Mouse (Mus musculus) gastrocnemius, adult 8-10 months (tissue): ENCODE measurements around the gene Gprc5c. TPM values are rescaled to one million over a fixed set of nuclear protein-coding genes. Genes with fewer than 3 reads are reported as not detected.

Experiments used
- DNase-seq, 2 experiments: peaks; one replicate each; pipeline ENCODE4 v3.0.0; 2022; ENCODE audit warnings: low spot score in 2 of 2
- total RNA-seq, 4 experiments: library from RNA; stranded (reverse); gene quantifications; 2 replicates each; pipeline ENCODE4 v1.2.4; 2022

The Gprc5c gene
- total RNA-seq, 4 experiments from 2014 or later = 31.9 to 49.5 (median 39.2) TPM

- DNase-seq = no peak
Observed at GRCm38 (mm10) chr11:114833166-114833565, 17.8 kb upstream of the Gprc5c start.

- DNase-seq = peak; percentile 77 to 85
Observed at GRCm38 (mm10) chr11:114843818-114844463, 7.0 kb upstream of the Gprc5c start.

DNA sequence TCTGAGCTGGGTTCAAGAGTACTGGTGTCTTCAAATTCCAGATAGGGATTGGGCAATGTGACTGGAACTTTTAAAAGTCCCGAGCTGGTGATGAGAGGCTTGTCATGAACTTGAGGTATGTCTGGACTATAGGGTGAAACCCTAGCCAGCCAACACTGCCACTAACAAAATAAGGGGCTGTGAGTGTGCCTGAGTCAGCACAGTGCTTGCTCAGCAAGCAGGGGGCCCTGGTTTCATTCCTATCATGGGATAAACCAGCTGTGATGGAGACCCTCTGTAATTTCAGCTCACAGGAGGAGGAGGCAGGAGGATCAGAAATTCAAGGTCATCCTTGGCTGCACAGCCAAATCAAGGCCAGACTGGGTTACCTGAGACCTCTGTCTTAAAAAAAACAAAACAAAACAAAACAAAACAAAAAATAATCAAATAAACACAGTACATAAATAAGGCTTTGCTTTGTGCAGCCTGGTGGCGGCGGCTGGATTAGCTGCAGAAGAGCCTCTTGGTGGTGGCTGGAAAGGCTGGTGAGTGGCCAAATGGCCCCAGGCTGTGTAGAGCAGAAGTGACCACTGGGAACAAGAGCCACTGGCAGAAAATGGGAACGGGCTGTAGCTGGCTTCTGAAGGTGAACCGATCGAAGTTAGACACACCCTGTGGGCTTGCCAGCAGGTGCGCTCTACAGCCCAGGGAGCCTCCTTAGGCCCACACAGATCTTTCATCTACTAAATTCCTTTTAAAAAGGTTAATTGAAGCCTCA lies 6.3 kb upstream of the Gprc5c start:
- no peak for DNase-seq

- no peak for DNase-seq
Observed at GRCm38 (mm10) chr11:114846336-114846735, 4.6 kb upstream of the Gprc5c start.

DNA sequence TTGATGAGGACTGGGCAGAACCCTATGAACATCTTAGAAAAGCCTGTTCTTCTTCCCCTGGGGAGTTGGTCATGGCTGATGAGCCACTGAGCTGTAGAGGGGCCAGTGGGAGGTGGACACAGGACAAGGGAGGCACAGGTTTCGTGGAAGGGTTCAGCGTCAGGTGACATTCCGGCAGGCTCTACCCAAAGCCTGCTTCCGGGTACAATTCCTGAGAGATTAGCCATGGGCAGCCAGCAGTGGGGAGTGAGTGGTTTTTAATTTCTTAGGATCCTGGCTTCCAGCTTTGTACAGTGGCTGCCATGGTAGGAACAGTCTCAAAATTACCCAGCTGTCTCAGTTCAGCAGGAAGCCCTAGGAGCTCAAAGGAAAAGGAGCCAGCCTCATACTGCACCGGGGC lies 3.9 kb upstream of the Gprc5c start:
- DNase-seq = no peak

DNA sequence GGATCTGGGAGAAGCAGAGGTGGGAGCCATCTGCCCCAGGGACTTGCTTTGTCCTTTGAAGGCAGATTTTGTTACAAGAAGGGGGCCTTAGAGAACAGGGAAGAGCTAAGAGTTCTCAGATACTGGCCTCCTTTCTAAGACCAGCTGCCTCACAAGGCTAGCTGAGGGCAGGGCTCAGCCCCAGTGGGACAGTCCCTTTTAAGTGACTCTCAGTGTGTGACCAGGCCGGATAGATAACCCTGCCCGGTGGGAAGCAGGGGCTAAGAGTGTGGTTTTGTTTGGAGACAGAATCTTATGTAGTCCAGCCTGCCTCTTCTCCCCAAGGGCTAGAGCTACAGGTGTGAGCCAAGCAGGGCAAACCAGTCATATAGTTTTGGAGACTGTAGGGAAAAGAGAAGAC lies 1.4 kb upstream of the Gprc5c start:
- DNase-seq = no peak

DNA sequence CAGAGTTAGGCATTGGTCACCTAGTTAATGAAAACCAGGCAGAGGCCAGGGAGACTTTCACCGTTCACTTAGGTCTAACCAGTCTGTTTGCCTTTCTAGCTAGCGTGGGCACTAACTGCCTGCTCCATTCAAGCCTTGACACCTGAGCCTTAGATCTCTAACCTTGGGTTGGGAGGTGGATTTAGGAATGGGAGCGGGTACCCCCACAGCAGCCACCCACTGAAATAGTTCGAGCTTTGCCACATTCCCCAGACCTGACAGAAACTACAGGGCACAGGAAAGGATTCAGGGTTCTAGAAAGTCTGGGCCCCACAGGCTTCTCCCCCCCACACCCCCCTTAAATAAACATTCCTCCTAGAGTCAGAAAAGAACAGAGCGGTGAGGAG lies 893 bp upstream of the Gprc5c start:
- DNase-seq = no peak

DNA sequence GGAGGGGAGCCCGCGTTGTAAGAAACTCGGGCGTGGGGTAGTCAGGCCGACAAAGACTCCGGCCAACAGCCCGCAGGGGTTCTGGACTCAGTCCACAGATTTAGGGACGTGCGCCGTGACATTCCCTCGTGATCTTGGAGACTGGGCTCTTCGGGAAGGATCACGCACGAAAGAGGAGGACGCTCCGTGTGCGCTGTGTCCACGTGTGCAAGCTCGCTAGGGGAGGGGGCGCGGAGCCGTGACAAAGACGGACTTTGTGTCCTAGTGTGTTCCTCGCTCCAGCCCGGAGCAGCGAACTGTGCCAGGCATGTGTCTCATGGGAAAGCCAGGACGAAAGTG lies 286 bp downstream of the Gprc5c start:
- DNase-seq = peak in 1 of 2 experiments; percentile 22

DNA sequence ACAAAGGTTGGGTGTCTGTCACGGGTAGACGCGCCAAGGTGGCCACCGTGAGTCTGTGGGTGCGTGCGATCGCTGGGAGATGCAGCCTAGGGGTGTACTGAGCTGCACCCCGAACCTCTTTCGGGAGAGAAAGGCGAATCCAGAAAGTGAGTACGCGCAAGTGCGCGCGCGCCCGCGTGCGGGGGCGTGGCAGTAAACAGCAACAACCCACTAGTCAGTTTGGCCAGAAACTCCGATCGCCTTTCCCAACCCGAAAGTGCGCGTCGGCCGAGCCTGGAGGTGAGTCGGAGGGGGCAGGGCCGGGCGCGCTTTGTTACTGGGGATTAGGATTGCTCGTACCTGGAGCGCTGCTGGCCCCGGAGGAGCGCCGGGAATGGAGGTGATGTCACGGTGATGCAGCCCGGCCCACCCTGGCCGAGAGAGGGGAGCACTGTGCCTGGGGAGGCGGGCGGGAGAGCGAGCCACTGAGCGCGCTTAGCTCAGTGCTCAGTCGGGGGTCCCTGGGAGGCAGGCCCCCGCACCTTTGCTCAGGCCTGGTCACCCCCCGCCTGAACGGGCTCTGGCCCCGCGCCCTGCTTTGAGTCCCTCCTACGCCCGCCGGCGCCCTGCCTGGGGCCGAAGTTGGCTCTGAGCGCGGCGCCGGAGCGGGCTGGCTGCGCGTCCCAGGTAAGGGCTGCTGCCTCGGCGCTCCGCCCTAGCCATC lies 807 bp downstream of the Gprc5c start:
- peak; percentile 68 to 73 for DNase-seq

DNA sequence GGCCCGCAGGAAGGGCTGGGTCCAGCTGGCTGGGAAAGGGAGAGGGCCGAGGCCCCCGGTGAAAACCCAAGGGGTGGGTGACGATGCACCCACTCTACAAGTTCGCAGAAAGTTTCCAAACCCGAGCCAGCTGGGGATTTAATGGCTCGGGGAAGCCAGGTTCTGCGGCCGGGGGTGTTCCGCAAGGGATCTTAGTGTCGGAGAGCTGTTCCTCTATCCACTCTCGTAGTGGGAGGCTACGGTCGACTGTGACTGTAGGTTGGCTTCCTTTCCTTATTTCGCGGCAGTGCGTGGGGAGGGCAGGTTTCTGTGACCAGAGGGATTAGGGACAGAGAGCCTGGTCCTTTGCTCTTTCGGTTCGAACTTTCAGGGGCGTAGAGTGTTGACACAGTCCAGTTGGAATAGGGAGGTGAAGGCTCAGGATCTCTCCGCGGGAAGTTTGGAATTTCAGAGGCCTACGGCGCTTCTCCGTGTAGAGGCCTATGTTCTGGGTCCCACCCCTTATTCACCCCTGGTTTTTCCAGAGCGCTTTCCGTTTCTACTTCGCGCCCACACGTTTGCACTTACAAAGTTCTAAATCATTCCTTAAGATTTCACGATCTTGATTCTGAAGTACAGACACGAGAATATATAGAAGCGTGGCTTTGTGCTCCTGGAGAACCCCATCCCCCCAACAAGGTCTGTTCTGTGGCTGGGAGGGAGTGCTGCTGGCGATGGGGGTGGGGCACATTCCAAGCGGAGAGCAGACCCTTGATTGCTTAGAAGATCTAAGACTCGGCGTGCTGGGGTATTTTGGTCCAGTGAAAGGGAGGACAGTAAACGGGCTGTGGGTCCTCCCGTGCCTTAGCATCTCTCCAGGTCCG lies 1.6 kb downstream of the Gprc5c start:
- no peak for DNase-seq

DNA sequence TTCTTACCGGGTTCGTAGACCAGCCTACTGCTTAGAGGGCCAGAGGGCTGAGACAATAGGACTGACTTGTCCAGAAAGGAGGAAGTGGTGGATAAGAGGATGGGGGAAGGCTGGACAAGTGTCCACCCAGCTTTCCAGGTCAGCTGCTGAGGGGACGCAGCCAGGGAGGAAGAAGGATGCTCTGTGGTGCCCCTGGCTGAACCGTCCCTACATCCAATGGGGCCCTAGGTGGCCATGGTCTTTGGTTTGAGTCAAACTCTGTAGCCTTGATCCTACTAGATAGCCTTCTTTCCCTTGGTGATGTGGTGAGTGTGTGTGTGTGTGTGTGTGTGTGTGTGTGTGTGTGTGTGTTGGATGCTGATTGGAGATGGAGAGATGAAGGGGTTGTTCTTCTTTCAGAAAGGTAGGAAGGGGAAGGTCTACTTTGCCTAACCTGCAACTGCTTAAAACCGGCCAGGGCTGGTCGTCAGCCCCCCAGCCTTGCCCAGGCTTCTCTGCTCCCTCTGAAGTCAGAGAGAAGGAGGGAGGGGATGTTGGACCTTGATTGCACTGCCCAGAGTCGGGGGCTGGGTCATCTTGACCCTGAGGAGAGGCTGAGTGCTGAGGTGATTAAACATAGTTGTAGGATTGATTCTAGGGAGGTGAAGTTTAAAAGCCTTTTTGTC lies 2.4 kb downstream of the Gprc5c start:
- DNase-seq = no peak

- DNase-seq = no peak
Observed at GRCm38 (mm10) chr11:114854581-114854980, 3.6 kb downstream of the Gprc5c start.

DNA sequence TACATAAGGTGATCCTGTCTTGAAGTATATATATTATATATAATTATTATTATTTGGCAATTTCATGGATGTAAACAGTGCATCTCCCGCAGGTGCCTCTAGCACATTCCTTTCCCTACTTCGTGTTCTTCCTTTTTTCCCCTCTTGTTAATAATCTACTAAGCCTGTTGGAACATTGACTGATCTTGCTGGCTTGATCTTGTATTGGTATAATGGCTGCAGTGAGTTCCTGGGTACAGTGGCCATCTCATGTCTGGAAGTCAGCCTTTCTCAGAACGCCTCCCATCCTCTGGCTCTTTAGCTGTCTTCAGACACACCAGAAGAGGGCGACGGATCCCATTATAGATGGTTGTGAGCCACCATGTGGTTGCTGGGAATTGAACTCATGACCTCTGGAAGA lies 5.2 kb downstream of the Gprc5c start:
- DNase-seq = no peak

DNA sequence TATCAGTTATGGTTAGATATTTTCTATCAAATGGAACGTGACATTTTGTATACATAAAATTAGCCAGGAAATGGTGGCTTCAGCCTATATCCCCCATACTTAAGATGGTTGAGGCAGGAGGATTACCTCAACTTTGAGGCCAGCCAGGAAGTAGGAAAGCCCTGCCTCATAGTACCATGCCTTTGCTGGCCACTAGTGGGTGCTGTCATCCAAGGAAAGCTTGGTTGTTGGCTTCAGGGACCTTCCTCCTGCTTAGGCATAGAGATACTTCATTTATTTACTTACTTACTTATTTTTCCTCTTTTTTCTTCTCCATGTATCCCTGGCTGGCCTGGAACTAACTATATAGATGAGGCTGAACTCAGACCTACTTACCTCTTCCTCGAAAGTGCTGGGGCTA lies 7.7 kb downstream of the Gprc5c start:
- DNase-seq = no peak

- no peak for DNase-seq
Observed at GRCm38 (mm10) chr11:114861057-114861456, 10.1 kb downstream of the Gprc5c start.

DNA sequence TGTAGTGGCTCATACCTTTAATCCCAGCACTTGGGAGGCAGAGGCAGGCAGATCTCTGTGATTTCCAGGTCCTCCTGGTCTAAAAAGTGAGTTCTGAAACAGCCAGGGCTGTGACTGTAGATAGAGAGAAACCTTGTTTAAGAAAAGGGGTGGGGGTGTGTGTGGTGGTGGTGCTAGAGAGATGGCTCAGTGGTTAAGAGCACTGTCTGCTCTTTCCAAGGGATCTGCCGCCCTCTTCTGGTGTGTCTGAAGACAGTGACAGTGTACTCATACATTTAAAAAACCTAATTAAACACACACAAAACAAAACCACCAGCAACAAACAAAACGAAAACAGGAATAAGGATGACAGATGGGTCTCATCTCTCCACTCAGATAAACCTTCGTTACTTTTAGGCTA lies 11.7 kb downstream of the Gprc5c start:
- DNase-seq = no peak

GRCm38 (mm10) chr11:114863918-114864420 lies 13.0 kb downstream of the Gprc5c start:
- no peak for DNase-seq

GRCm38 (mm10) chr11:114865999-114866398 lies 15.0 kb downstream of the Gprc5c start:
- peak; percentile 51 to 63 for DNase-seq

DNA sequence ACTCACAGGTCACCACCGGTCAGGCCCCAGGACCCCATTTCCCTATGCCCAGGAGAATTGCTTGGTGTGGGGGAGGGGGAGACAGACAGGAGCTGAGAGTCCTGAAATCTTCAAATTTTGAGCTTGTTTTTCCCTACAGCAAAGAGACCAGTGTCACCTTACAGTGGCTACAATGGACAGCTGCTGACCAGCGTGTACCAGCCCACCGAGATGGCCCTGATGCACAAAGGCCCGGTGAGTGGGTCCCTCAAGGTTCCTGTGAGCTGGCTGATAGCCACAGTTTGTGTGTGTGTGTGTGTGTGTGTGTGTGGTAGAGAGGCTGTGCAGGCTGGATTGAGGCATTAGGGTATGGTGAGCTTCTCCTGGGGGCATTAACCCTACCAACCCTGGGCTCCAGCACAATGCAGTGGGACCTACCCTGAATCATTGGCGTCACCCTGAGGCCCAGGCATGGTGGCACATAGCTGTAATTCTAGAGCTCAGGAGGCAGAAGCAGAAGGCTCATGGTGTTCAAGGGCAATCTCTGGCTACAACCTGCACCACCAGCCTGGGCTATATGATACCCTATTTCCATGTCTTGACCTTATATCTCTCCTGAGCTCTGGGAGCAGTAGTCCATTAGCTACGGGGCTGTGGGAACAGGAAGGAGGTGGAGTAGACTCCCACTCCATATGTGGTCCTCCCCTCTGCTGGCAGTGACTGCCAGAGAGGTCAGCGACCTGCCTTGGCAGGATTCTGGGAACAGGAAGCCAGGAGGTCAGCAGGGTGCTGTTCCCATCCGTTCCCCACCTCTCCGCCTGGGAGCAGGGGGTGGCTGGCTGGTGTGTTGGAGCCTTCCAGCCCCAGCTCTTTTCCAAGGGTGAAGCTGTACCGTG lies 15.8 kb downstream of the Gprc5c start:
- peak; percentile 38 to 68 for DNase-seq
